Mouse (Mus musculus) B cell, adult 2 months (primary cell): Measurements from ENCODE around the gene Olfr938.

Source experiments
- DNase-seq, 2 experiments: peaks; one replicate each; pipeline ENCODE4 v3.0.0; 2022

The Olfr938 gene

DNA sequence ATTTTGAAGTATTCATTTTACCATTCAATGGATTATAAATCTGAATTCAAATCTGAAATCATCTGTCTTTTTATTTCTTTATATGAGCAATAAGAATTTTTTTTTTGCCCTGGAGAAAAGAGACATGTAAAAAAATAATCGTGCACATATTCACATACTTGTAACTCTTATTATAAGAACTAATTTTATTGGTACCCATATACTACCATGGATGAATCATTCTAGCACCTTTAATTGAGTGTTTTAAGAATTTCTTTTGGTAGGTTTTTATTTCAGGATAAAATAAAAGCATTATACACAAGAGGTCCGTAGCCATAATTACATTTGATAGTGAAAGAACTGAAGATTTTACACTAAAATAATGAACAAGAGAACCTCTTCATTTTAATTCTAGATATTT is at the start of gene Olfr938:
Gene Olfr938 (minus strand): TSS at position 101 of the 400 bp plus-strand sequence.
- DNase-seq: no peak

DNA sequence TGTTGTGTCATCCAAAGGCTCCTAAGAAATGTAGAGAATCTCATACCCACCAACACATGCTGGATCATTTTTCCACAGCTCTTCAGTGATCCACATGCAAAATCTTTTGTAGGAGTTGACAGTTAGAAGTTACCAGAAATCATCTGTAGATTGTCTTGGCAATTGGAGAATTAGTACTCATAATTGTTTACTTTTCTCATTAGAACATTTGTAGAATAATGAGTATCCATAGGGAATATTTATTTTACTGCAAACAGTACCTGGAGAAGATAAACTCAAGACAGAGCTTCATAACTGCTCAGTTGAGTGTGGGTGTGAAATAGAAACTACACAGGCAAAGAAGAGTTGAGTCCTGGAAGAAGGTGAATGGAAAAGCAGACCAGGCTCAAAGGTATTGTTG is 49.1 kb upstream of the Olfr938 start, which contains the start of gene Olfr27:
Gene Olfr27 (plus strand): TSS at position 301 of the 400 bp plus-strand sequence.
- DNase-seq: no peak

DNA sequence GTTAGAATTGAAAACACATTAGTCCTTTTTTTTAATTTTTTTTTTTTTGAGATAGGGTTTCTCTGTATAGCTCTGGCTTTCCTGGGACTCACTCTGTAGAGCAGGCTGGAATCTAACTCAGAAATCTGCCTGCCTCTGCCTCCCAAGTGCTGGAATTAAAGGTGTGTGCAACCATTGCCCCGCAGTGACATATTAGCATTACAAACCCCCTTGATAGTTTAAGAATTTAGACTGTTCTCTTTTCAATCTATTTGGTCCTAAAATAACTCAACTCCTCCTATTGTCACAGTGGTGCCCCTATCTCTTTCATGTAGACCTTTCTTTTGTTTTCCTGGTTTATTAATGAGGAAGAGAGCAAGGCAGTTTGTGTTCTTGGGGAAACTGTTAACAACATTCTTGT is 48.6 kb upstream of the Olfr938 start:
- no peak for DNase-seq

- DNase-seq: no peak
Observed at GRCm38 (mm10) chr9:39064851-39065250, 13.8 kb downstream of the Olfr938 start, which contains the start of gene Olfr937. Gene Olfr937 (minus strand): TSS chr9:39064951.
